Mouse (Mus musculus): Measurements from ENCODE around the gene Rhbdf2. TPM values are rescaled to one million over a fixed set of nuclear protein-coding genes. Genes with fewer than 3 reads are reported as not detected.

The Rhbdf2 gene
- polyA plus RNA-seq, 1 experiment from 2014 or later = 1.2 TPM

DNA sequence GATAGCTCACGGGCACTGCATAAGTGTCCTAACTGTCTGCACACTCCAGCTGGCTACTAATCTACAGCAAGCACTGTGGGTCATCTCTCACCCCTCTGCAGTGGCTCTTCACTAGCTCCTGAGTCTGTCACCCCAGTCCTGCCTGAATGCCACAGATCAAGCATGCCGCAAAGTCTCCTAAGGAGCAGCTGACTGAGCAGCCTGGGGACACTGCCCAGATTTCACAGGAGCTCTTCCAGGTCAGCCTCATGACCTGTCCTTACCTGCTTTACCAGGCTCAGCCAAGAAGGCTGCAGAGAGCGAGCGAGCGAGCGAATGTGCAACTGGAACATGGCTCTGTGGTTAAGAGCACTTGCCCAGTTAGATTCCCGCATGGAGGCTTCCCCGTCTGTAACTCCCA, 59.3 kb downstream of the Rhbdf2 start:
- Histone ChIP-seq H3K9me3 (replicated peaks; ENCODE audit: control insufficient read depth, low read length, poor library complexity, severe bottlenecking) (no peaks in the 10 kb centered on the region), H3K4me1 (ENCODE audit: control insufficient read depth, insufficient read depth, low read length) (no peaks in the 10 kb centered on the region), H3K36me3 (ENCODE audit: control insufficient read depth, insufficient read depth, low read length) (no peaks in the 10 kb centered on the region), H3K27ac (ENCODE audit: low read length) (no peak overlapping the region), H3K4me2 (ENCODE audit: low read length) (no peak overlapping the region), H3K27me3 (ENCODE audit: control insufficient read depth, insufficient read depth, low read depth, low read length) (no peaks in the 10 kb centered on the region), H3K9ac (ENCODE audit: low read depth, low read length) (no peak overlapping the region), H3K4me3 (ENCODE audit: low read depth, low read length) (no peak overlapping the region)
- WGBS = 85% methylated on average over 8 of the region's 8 CpGs
- no peak for ATAC-seq

DNA sequence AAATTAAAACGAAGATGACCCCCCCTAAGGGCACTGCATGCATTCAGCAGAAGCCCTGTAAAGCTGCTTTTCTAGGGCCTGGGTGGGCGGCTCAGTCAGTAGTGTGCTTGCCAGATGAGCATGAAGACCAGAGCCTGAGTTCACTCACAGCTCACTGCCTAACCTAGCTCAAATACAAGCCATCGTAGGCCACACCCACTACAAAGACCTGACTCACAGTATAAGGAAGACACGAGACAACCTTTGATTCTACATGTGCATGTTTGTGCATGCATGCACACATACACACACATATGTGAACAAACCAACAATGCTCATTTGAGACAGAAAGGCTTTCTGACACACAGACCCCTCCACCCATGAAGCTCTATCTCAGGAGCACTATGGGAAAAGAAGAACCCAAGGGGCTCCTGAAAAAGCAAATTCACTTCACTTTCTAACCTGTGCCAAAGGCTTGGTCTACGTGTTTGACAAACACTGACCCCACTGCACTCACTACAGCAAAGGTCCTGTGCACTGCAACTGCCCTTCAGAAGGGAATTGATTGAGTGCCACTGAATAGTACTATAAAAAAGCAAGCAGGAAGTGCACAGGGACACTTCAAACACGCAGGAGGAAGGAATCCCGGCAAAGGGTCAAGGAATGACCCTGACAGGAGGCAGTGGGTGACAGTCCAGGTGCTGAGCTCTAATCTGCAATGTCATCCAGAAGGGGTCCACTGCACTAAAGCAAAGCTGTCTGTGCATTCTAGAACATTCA, 61.4 kb downstream of the Rhbdf2 start:
- no peaks in the 10 kb centered on the region for H3K4me1 ChIP-seq (ENCODE audit: control insufficient read depth, insufficient read depth, low read length)
- H3K27me3 ChIP-seq (ENCODE audit: control insufficient read depth, insufficient read depth, low read depth, low read length) = no peaks in the 10 kb centered on the region
- WGBS = 81% methylated on average over 7 of the region's 7 CpGs
- ATAC-seq = no peak
- no peak overlapping the region for H3K4me2 ChIP-seq (ENCODE audit: low read length)
- no peaks in the 10 kb centered on the region for H3K36me3 ChIP-seq (ENCODE audit: control insufficient read depth, insufficient read depth, low read length)
- H3K27ac ChIP-seq (ENCODE audit: low read length) = no peak overlapping the region
- no peaks in the 10 kb centered on the region for H3K9me3 ChIP-seq (replicated peaks; ENCODE audit: control insufficient read depth, low read length, poor library complexity, severe bottlenecking)
- H3K4me3 ChIP-seq (ENCODE audit: low read depth, low read length) = no peak overlapping the region
- H3K9ac ChIP-seq (ENCODE audit: low read depth, low read length) = no peak overlapping the region

DNA sequence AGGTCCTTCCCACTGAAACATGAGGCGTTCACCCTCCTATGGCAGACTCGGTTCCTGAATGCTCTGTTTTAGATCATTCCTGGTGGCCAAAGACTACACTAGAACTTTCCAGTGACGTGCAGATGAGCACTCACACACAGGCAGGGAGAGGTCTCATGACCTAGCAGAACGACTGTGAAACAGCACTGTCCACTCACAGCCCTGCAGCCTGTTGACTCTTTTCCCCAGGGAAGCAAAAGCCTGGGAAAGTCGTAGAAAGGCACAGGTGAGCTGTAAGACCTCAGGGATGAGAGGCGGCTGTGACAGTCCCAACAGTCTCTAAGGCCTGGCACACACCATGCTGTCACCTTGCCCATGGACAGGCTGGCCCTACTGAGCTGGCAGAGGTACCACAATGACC, 70.5 kb downstream of the Rhbdf2 start:
- Histone ChIP-seq H3K9ac (ENCODE audit: low read depth, low read length) (no peak overlapping the region), H3K27me3 (ENCODE audit: control insufficient read depth, insufficient read depth, low read depth, low read length) (no peaks in the 10 kb centered on the region), H3K27ac (ENCODE audit: low read length) (no peak overlapping the region), H3K9me3 (replicated peaks; ENCODE audit: control insufficient read depth, low read length, poor library complexity, severe bottlenecking) (no peaks in the 10 kb centered on the region), H3K36me3 (ENCODE audit: control insufficient read depth, insufficient read depth, low read length) (no peaks in the 10 kb centered on the region), H3K4me2 (ENCODE audit: low read length) (no peak overlapping the region), H3K4me1 (ENCODE audit: control insufficient read depth, insufficient read depth, low read length) (peaks cover 22% of the 10 kb centered on the region), H3K4me3 (ENCODE audit: low read depth, low read length) (no peak overlapping the region)
- ATAC-seq = no peak
- 70% methylated on average over 6 of the region's 6 CpGs for WGBS

DNA sequence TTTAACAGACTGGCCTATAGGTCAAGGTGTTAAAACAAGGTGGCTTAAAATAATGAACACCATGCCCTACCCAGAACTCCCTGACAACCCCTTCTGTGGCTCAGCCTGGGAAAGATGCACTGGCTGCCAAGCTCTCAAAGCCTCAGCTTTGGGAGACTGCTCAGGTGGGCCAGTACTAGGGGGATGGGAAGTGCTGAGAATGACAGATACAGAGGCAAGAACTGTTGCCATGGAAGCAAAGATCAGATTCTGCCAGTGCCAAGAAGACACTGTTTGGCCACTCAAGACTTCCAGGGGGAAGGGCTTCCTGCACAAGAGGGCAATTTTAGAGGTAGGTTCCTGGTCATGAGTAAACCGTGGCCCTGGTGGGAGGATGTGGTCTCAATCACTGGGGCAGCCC, 71.2 kb downstream of the Rhbdf2 start:
- Histone ChIP-seq H3K4me2 (ENCODE audit: low read length) (no peak overlapping the region), H3K36me3 (ENCODE audit: control insufficient read depth, insufficient read depth, low read length) (no peaks in the 10 kb centered on the region), H3K9ac (ENCODE audit: low read depth, low read length) (no peak overlapping the region), H3K27ac (ENCODE audit: low read length) (peak overlapping the region; percentile 24; the same call in 1 of the 2 replicates), H3K9me3 (replicated peaks; ENCODE audit: control insufficient read depth, low read length, poor library complexity, severe bottlenecking) (no peaks in the 10 kb centered on the region), H3K4me1 (ENCODE audit: control insufficient read depth, insufficient read depth, low read length) (peaks cover 22% of the 10 kb centered on the region), H3K4me3 (ENCODE audit: low read depth, low read length) (no peak overlapping the region), H3K27me3 (ENCODE audit: control insufficient read depth, insufficient read depth, low read depth, low read length) (no peaks in the 10 kb centered on the region)
- WGBS = 88% methylated on average over 1 of the region's 1 CpGs
- ATAC-seq = peak; percentile 40; the same call in 1 of the 2 replicates

GRCm38 (mm10) chr11:116554171-116554878, 72.5 kb downstream of the Rhbdf2 start:
- H3K4me1 ChIP-seq (ENCODE audit: control insufficient read depth, insufficient read depth, low read length) = peaks cover 22% of the 10 kb centered on the region
- no peaks in the 10 kb centered on the region for H3K27me3 ChIP-seq (ENCODE audit: control insufficient read depth, insufficient read depth, low read depth, low read length)
- WGBS = 36% methylated on average over 12 of the region's 12 CpGs
- no peak overlapping the region for H3K9ac ChIP-seq (ENCODE audit: low read depth, low read length)
- peak; percentile 30; the same call in 1 of the 2 replicates for ATAC-seq
- H3K27ac ChIP-seq (ENCODE audit: low read length) = peak overlapping the region; percentile 40; the same call in 1 of the 2 replicates
- no peaks in the 10 kb centered on the region for H3K9me3 ChIP-seq (replicated peaks; ENCODE audit: control insufficient read depth, low read length, poor library complexity, severe bottlenecking)
- no peak overlapping the region for H3K4me2 ChIP-seq (ENCODE audit: low read length)
- H3K4me3 ChIP-seq (ENCODE audit: low read depth, low read length) = no peak overlapping the region
- no peaks in the 10 kb centered on the region for H3K36me3 ChIP-seq (ENCODE audit: control insufficient read depth, insufficient read depth, low read length)

GRCm38 (mm10) chr11:116552194-116552593, 74.6 kb downstream of the Rhbdf2 start:
- Histone ChIP-seq H3K36me3 (ENCODE audit: control insufficient read depth, insufficient read depth, low read length) (peaks cover 3% of the 10 kb centered on the region), H3K4me2 (ENCODE audit: low read length) (no peak overlapping the region), H3K9me3 (replicated peaks; ENCODE audit: control insufficient read depth, low read length, poor library complexity, severe bottlenecking) (no peaks in the 10 kb centered on the region), H3K9ac (ENCODE audit: low read depth, low read length) (no peak overlapping the region), H3K27me3 (ENCODE audit: control insufficient read depth, insufficient read depth, low read depth, low read length) (no peaks in the 10 kb centered on the region), H3K4me1 (ENCODE audit: control insufficient read depth, insufficient read depth, low read length) (peaks cover 17% of the 10 kb centered on the region), H3K27ac (ENCODE audit: low read length) (no peak overlapping the region), H3K4me3 (ENCODE audit: low read depth, low read length) (no peak overlapping the region)
- WGBS = 89% methylated on average over 1 of the region's 1 CpGs
- no peak for ATAC-seq

- H3K4me2 ChIP-seq (ENCODE audit: low read length) = no peak overlapping the region
- 79% methylated on average over 7 of the region's 7 CpGs for WGBS
- H3K9me3 ChIP-seq (replicated peaks; ENCODE audit: control insufficient read depth, low read length, poor library complexity, severe bottlenecking) = no peaks in the 10 kb centered on the region
- H3K36me3 ChIP-seq (ENCODE audit: control insufficient read depth, insufficient read depth, low read length) = peaks cover 9% of the 10 kb centered on the region
- no peak overlapping the region for H3K27ac ChIP-seq (ENCODE audit: low read length)
- H3K9ac ChIP-seq (ENCODE audit: low read depth, low read length) = no peak overlapping the region
- no peak for ATAC-seq
- H3K4me3 ChIP-seq (ENCODE audit: low read depth, low read length) = no peak overlapping the region
- no peaks in the 10 kb centered on the region for H3K27me3 ChIP-seq (ENCODE audit: control insufficient read depth, insufficient read depth, low read depth, low read length)
- peaks cover 14% of the 10 kb centered on the region for H3K4me1 ChIP-seq (ENCODE audit: control insufficient read depth, insufficient read depth, low read length)
These were observed 76.1 kb downstream of the Rhbdf2 start for GRCm38 (mm10) chr11:116550748-116551147.

DNA sequence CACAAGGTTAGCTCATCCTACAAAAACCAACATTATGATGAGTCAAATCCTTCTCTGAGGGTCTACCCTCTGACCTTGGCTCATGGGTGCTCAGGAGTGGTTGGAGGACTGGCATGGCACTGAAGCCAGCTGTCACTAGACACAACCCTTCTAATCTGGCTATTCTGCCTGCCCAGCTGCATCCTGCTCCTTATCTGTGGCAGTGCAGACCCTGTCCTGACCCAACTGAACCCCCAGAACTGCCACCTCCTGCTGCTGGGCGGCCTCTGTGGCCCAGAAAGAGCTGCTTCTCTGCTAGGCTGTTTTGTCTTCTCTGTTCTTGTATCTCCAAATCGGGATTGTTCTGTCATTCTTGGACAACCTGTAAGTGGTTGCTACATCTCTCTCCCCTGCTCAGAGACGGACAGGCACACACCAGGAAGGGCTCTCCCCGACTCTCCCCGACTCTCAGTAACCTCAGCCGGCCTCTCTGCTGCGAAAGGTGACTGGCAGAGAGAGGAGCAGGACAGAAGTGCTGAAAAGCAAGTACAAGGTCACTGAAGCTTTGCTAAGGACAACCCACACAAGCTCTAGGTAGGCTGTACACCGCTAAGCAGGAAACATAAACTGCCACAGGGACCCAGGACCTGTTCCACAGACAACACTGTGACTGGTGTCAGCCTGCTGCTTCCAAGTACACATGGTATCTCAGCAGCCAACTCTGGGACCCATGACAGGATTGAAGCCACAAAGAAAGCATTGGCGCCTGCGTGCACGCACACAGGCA, 77.4 kb downstream of the Rhbdf2 start:
- Histone ChIP-seq H3K4me2 (ENCODE audit: low read length) (no peak overlapping the region), H3K4me1 (ENCODE audit: control insufficient read depth, insufficient read depth, low read length) (peaks cover 3% of the 10 kb centered on the region; the same call in 1 of the 2 replicates), H3K36me3 (ENCODE audit: control insufficient read depth, insufficient read depth, low read length) (peaks cover 21% of the 10 kb centered on the region), H3K27me3 (ENCODE audit: control insufficient read depth, insufficient read depth, low read depth, low read length) (no peaks in the 10 kb centered on the region), H3K4me3 (ENCODE audit: low read depth, low read length) (no peak overlapping the region), H3K9ac (ENCODE audit: low read depth, low read length) (no peak overlapping the region), H3K9me3 (replicated peaks; ENCODE audit: control insufficient read depth, low read length, poor library complexity, severe bottlenecking) (no peaks in the 10 kb centered on the region), H3K27ac (ENCODE audit: low read length) (no peak overlapping the region)
- 93% methylated on average over 11 of the region's 11 CpGs for WGBS
- ATAC-seq = no peak
